In genomic region chr10:98913961-98914809, GRCm38 (mm10) we compare ENCODE assay signal across 8 mouse cellular contexts. TPM values are rescaled to one million over a fixed set of nuclear protein-coding genes. Genes with fewer than 3 reads are reported as not detected.
DNase-seq lines count a peak whose midpoint lies in the region; ATAC-seq and TF ChIP-seq lines count a peak whose summit lies in the region.

TSS of gene Atp2b1 (plus strand) at chr10:98914406.

- under 1% methylated on average over 78 of the region's 120 CpGs for WGBS in forebrain, embryonic 12.5 days
- under 1% methylated on average over 66 of the region's 120 CpGs for WGBS in heart, postnatal 0 days
- WGBS in liver, embryonic 16.5 days (ENCODE audit: insufficient replicate concordance) = under 1% methylated on average over 83 of the region's 120 CpGs
- under 1% methylated on average over 111 of the region's 120 CpGs for WGBS in neural tube, embryonic 13.5 days

- H3K4me3 ChIP-seq in CH12.LX (replicated peaks in 1 of 3; ENCODE audit: low read depth in 2 of 3, low read length in 2 of 3, poor library complexity in 1 of 3) = peak within 1 kb of the TSS; percentile 68 to 98 (median 89)
- H3K4me3 ChIP-seq in forebrain, embryonic 12.5 days (replicated peaks) = peak within 1 kb of the TSS; percentile 95
- peak within 1 kb of the TSS; percentile 84 for H3K4me3 ChIP-seq in heart, postnatal 0 days (ENCODE audit: low read depth, low read length)
- H3K4me3 ChIP-seq in liver, embryonic 16.5 days (ENCODE audit: low read depth, low read length) = peak within 1 kb of the TSS; percentile 99
- peak within 1 kb of the TSS; percentile 94 for H3K4me3 ChIP-seq in neural tube, embryonic 13.5 days
- peak within 1 kb of the TSS; percentile 98 for H3K4me3 ChIP-seq in testis, adult 2 months (ENCODE audit: control insufficient read depth, low read depth, low read length)

- DNase-seq in CH12.LX (ENCODE audit: extremely low read depth) = peak; percentile 91
- peak; percentile 89 for DNase-seq in c-Kit-positive CD71-positive TER-119-negative erythroid progenitor cells, embryonic 14.5 days (ENCODE audit: low read depth)
- DNase-seq in heart, postnatal 0 days (ENCODE audit: low spot score) = peak; percentile 97
- peak; percentile 96 to 97 for DNase-seq in kidney, postnatal 4 days

- peaks cover 31% of the 10 kb centered on the region for H3K79me2 ChIP-seq in CH12.LX (replicated peaks; ENCODE audit: control insufficient read depth, extremely low read depth, insufficient read depth, poor library complexity, severe bottlenecking)

- no peaks in the 10 kb centered on the region for H3K9me3 ChIP-seq in CH12.LX (replicated peaks; ENCODE audit: low read length)
- H3K9me3 ChIP-seq in forebrain, embryonic 12.5 days = no peaks in the 10 kb centered on the region
- no peaks in the 10 kb centered on the region for H3K9me3 ChIP-seq in heart, postnatal 0 days (replicated peaks; ENCODE audit: control insufficient read depth, low read length)
- H3K9me3 ChIP-seq in liver, embryonic 16.5 days (replicated peaks; ENCODE audit: control insufficient read depth, low read length) = no peaks in the 10 kb centered on the region
- no peaks in the 10 kb centered on the region for H3K9me3 ChIP-seq in neural tube, embryonic 13.5 days

- H3K36me3 ChIP-seq in CH12.LX (replicated peaks in 1 of 2; ENCODE audit: control insufficient read depth in 1 of 2, insufficient read depth in 1 of 2, low read length in 1 of 2) = no peaks in the 10 kb centered on the region
- no peaks in the 10 kb centered on the region for H3K36me3 ChIP-seq in forebrain, embryonic 12.5 days (replicated peaks)
- no peaks in the 10 kb centered on the region for H3K36me3 ChIP-seq in heart, postnatal 0 days (replicated peaks; ENCODE audit: control insufficient read depth, insufficient read depth, low read length)
- no peaks in the 10 kb centered on the region for H3K36me3 ChIP-seq in liver, embryonic 16.5 days (ENCODE audit: control insufficient read depth, insufficient read depth)
- H3K36me3 ChIP-seq in neural tube, embryonic 13.5 days = no peaks in the 10 kb centered on the region
- H3K36me3 ChIP-seq in testis, adult 2 months (ENCODE audit: control insufficient read depth, insufficient read depth, low read length) = no peaks in the 10 kb centered on the region

- no peak; the same call in 1 of the 2 replicates for TF ChIP-seq EP300 in CH12.LX (IDR thresholded peaks at IDR 0.05; ENCODE audit: low read length)
- TF ChIP-seq EP300 in heart, postnatal 0 days (IDR thresholded peaks at IDR 0.05; ENCODE audit: low read depth) = peak; percentile 81

- dilution Hi-C loops in CH12.LX (cut with MboI; ENCODE audit: extremely low pct_ligation_motif_present, extremely low pct_unique_long_range_greater_than_20kb, low sequenced_read_pairs) = no loop called here

- no peak for TF ChIP-seq CTCF in CH12.LX (conservative IDR thresholded peaks at IDR 0.05 in 1 of 2, IDR thresholded peaks at IDR 0.05 in 1 of 2; ENCODE audit: low read depth in 2 of 2, low read length in 2 of 2)
- peak; percentile 6; the same call in 1 of the 2 replicates for TF ChIP-seq CTCF in heart, postnatal 0 days (IDR thresholded peaks at IDR 0.05; ENCODE audit: low read depth)
- TF ChIP-seq CTCF in testis, adult 2 months (IDR thresholded peaks at IDR 0.05; ENCODE audit: control insufficient read depth, insufficient read depth, insufficient replicate concordance, low read depth, low read length) = no peak

- ATAC-seq in forebrain, embryonic 12.5 days (ENCODE audit: low FRiP score) = peak; percentile 93
- ATAC-seq in heart, postnatal 0 days (ENCODE audit: insufficient read depth, low read depth) = peak; percentile 91
- ATAC-seq in liver, embryonic 16.5 days (ENCODE audit: low read depth) = peak; percentile 83
- ATAC-seq in neural tube, embryonic 13.5 days (ENCODE audit: low read depth) = peak; percentile 96

- TF ChIP-seq RAD21 in CH12.LX (IDR thresholded peaks at IDR 0.05; ENCODE audit: low read depth, low read length) = no peak; the same call in 1 of the 2 replicates

- peak within 1 kb of the TSS; percentile 90; the same call in 1 of the 2 replicates for H3K4me2 ChIP-seq in CH12.LX (ENCODE audit: insufficient read depth, low read depth, poor library complexity, severe bottlenecking)
- H3K4me2 ChIP-seq in forebrain, embryonic 12.5 days = peak within 1 kb of the TSS; percentile 98
- H3K4me2 ChIP-seq in heart, postnatal 0 days (ENCODE audit: low read depth, low read length) = peak within 1 kb of the TSS; percentile 83
- H3K4me2 ChIP-seq in liver, embryonic 16.5 days (ENCODE audit: low read depth, low read length) = peak within 1 kb of the TSS; percentile 96
- peak within 1 kb of the TSS; percentile 93 for H3K4me2 ChIP-seq in neural tube, embryonic 13.5 days

- in situ Hi-C loops in CH12.LX (cut with MboI; ENCODE audit: low pct_ligation_motif_present, low pct_unique_long_range_greater_than_20kb, low sequenced_read_pairs) = loop anchor here (5.0 to 25.0 kb wide), 2 partner anchors 72 to 173 kb away; no protein-coding TSS in a partner anchor

- peaks cover 2 to 18% of the 10 kb centered on the region in 2 experiments; a peak in 3 of 4 replicates for H3K4me1 ChIP-seq in CH12.LX (ENCODE audit: control insufficient read depth in 1 of 2, insufficient read depth in 2 of 2)
- peaks cover 11% of the 10 kb centered on the region for H3K4me1 ChIP-seq in forebrain, embryonic 12.5 days
- H3K4me1 ChIP-seq in heart, postnatal 0 days (ENCODE audit: control insufficient read depth, insufficient read depth) = peaks cover 7% of the 10 kb centered on the region
- H3K4me1 ChIP-seq in liver, embryonic 16.5 days (ENCODE audit: control insufficient read depth, low read depth, low read length) = peaks cover 14% of the 10 kb centered on the region
- peaks cover 21% of the 10 kb centered on the region for H3K4me1 ChIP-seq in neural tube, embryonic 13.5 days (replicated peaks)
- H3K4me1 ChIP-seq in testis, adult 2 months (ENCODE audit: control insufficient read depth, insufficient read depth, low read length) = peaks cover 3% of the 10 kb centered on the region

- peak within 1 kb of the TSS; percentile 96 for H3K27ac ChIP-seq in CH12.LX (ENCODE audit: insufficient read depth, low read depth)
- H3K27ac ChIP-seq in forebrain, embryonic 12.5 days = peak within 1 kb of the TSS; percentile 98
- H3K27ac ChIP-seq in heart, postnatal 0 days (ENCODE audit: low read depth) = peak within 1 kb of the TSS; percentile 99
- H3K27ac ChIP-seq in liver, embryonic 16.5 days (ENCODE audit: low read length) = peak within 1 kb of the TSS; percentile 98
- peak within 1 kb of the TSS; percentile 100 for H3K27ac ChIP-seq in neural tube, embryonic 13.5 days (replicated peaks)
- peak within 1 kb of the TSS; percentile 93 for H3K27ac ChIP-seq in testis, adult 2 months (ENCODE audit: control insufficient read depth, insufficient read depth, low read depth, low read length)

- H3K27me3 ChIP-seq in CH12.LX (replicated peaks) = no peaks in the 10 kb centered on the region
- H3K27me3 ChIP-seq in forebrain, embryonic 12.5 days = no peaks in the 10 kb centered on the region
- H3K27me3 ChIP-seq in heart, postnatal 0 days (ENCODE audit: control insufficient read depth, insufficient read depth, low read length) = no peaks in the 10 kb centered on the region
- no peaks in the 10 kb centered on the region for H3K27me3 ChIP-seq in liver, embryonic 16.5 days (ENCODE audit: control insufficient read depth, insufficient read depth, low read depth, low read length)
- no peaks in the 10 kb centered on the region for H3K27me3 ChIP-seq in neural tube, embryonic 13.5 days
- no peaks in the 10 kb centered on the region for H3K27me3 ChIP-seq in testis, adult 2 months (ENCODE audit: control insufficient read depth, insufficient read depth, low read length)

- peak within 1 kb of the TSS; percentile 95 for H3K9ac ChIP-seq in CH12.LX (ENCODE audit: insufficient read depth, low read depth)
- peak within 1 kb of the TSS; percentile 92 for H3K9ac ChIP-seq in forebrain, embryonic 12.5 days
- H3K9ac ChIP-seq in heart, postnatal 0 days (replicated peaks; ENCODE audit: low read depth, low read length) = peak within 1 kb of the TSS; percentile 91
- peak within 1 kb of the TSS; percentile 98 for H3K9ac ChIP-seq in liver, embryonic 16.5 days (ENCODE audit: low read depth, low read length)
- peak within 1 kb of the TSS; percentile 97 for H3K9ac ChIP-seq in neural tube, embryonic 13.5 days

- peak; percentile 75 for TF ChIP-seq POLR2A in CH12.LX (IDR thresholded peaks at IDR 0.05; ENCODE audit: low read depth, low read length)
- peak; percentile 60 for TF ChIP-seq POLR2A in testis, adult 2 months (IDR thresholded peaks at IDR 0.05; ENCODE audit: control insufficient read depth, low read depth, low read length)

TF ChIP-seq in CH12.LX, 34 proteins besides CTCF, POLR2A, EP300 and RAD21 (continues in another document):
- TF ChIP-seq ZC3H11A (IDR thresholded peaks at IDR 0.05; ENCODE audit: low read depth, low read length) = no peak
- TF ChIP-seq SMC3 (IDR thresholded peaks at IDR 0.05; ENCODE audit: low read depth, low read length) = 0 out of 2 replicates have a peak, but pooled peaks have one; percentile 7
- no peak; the same call in 1 of the 2 replicates for TF ChIP-seq HCFC1 (IDR thresholded peaks at IDR 0.05; ENCODE audit: low read depth, low read length)
- TF ChIP-seq UBTF (IDR thresholded peaks at IDR 0.05; ENCODE audit: low read depth, low read length) = no peak; the same call in 1 of the 2 replicates
- no peak for TF ChIP-seq MYC (IDR thresholded peaks at IDR 0.05; ENCODE audit: low read depth, low read length)
- TF ChIP-seq E2F4 (IDR thresholded peaks at IDR 0.05; ENCODE audit: insufficient replicate concordance, low read depth, low read length) = no peak
- TF ChIP-seq MXI1 (IDR thresholded peaks at IDR 0.05; ENCODE audit: low read depth, low read length) = peak; percentile 40
- TF ChIP-seq IRF4 (IDR thresholded peaks at IDR 0.05; ENCODE audit: low read depth, low read length) = peak; percentile 33; the same call in 1 of the 2 replicates
- no peak for TF ChIP-seq RCOR1 (conservative IDR thresholded peaks at IDR 0.05; ENCODE audit: low read depth, low read length)
- TF ChIP-seq BHLHE40 (IDR thresholded peaks at IDR 0.05; ENCODE audit: low read depth, low read length) = peak; percentile 76
- TF ChIP-seq ZMIZ1 (IDR thresholded peaks at IDR 0.05; ENCODE audit: low read depth, low read length) = peak; percentile 76
- peak; percentile 13; the same call in 1 of the 2 replicates for TF ChIP-seq CHD2 (IDR thresholded peaks at IDR 0.05; ENCODE audit: low read length)

RNA-seq across cellular contexts. Expression of gene Atp2b1, which starts in this region (rescaled TPM):
- total RNA-seq in CH12.LX (2012; rRNA removed) (29.8 and 31.7 TPM in 2 replicates), CH12.LX (2014; rRNA removed) (21.2 and 25.0 TPM in 2 replicates)
- 41.7 and 49.7 TPM in 2 replicates for polyA plus RNA-seq in CH12.LX (2012; ENCODE audit: insufficient read length, low read depth)
- polyA plus RNA-seq in forebrain, embryonic 12.5 days (2016; fragmentation: Nextera tagmentation; extraction: Ambion mirVana) = 93.6 and 96.1 TPM in 2 replicates
- 28.3 and 37.7 TPM in 2 replicates for total RNA-seq in heart, postnatal 0 days (2014; rRNA removed; ENCODE audit: low replicate concordance)
- polyA plus RNA-seq in heart, postnatal 0 days (2015; fragmentation: Nextera tagmentation; extraction: Ambion mirVana) = 64.8 and 67.0 TPM in 2 replicates
- polyA plus RNA-seq in liver, embryonic 16.5 days (2015; fragmentation: Nextera tagmentation; extraction: Ambion mirVana) = 27.4 and 29.0 TPM in 2 replicates
- 269 and 285 TPM in 2 replicates for polyA plus RNA-seq in neural tube, embryonic 13.5 days (2015; fragmentation: Nextera tagmentation; extraction: Ambion mirVana)
- 3.6 and 4.1 TPM in 2 replicates for polyA plus RNA-seq in testis, adult 2 months (2012; rRNA removed)

Comparison
In these comparisons a context has a peak if more than half of its experiments do, and no peak if none do; other contexts are left out.
1. Peak in every context shown above with its lines: DNase-seq, ATAC-seq, H3K4me3 ChIP-seq and H3K27ac ChIP-seq.